Mouse (Mus musculus): ENCODE data around the gene Tet3.
A peak's percentile ranks its signal among the peaks of the same experiment; 100 is the strongest.

Gene Tet3

GRCm38 (mm10) chr6:83478628-83479027 is 19.7 kb upstream of the Tet3 start:
- no peak for DNase-seq (ENCODE audit: low spot score in 2 of 2)

GRCm38 (mm10) chr6:83478217-83478616 is 19.3 kb upstream of the Tet3 start:
- no peak for DNase-seq (ENCODE audit: low spot score in 2 of 2)

GRCm38 (mm10) chr6:83475431-83475830 is 16.5 kb upstream of the Tet3 start:
- no peak for DNase-seq (ENCODE audit: low spot score in 2 of 2)

GRCm38 (mm10) chr6:83473240-83473639 is 14.4 kb upstream of the Tet3 start:
- peak in 1 of 2 experiments; percentile 38 for DNase-seq (ENCODE audit: low spot score in 2 of 2)

GRCm38 (mm10) chr6:83471739-83472138 is 12.9 kb upstream of the Tet3 start:
- DNase-seq (ENCODE audit: low spot score in 2 of 2), result no peak

DNA sequence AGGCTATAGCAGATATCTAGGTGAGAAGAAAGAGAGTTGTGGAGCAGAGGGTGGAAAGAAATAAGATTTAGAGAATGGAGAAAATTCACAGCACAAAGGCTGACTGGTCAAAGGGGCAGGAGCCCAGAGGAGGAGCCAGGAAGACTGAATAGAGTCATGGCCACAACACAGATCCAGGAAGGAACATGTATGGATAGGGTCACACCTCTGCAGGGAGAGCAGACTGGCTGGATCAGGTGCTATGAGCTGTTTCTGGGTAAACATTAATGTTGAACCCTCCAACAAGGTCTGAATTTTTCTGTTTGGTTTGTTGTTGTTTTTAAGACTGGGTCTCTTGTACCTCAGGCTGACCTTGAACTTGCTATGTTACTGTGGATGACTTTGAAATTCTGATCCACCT is 5.1 kb upstream of the Tet3 start:
- no peak for DNase-seq (ENCODE audit: low spot score in 2 of 2)

- peak; percentile 46 to 56 for DNase-seq (ENCODE audit: low spot score in 2 of 2)
Measured at GRCm38 (mm10) chr6:83456984-83457810, 1.7 kb downstream of the Tet3 start.

- peak; percentile 72 to 75 for DNase-seq (ENCODE audit: low spot score in 2 of 2)
Measured at GRCm38 (mm10) chr6:83456131-83456983, 2.5 kb downstream of the Tet3 start.

GRCm38 (mm10) chr6:83455328-83456130 is 3.4 kb downstream of the Tet3 start:
- peak; percentile 39 to 47 for DNase-seq (ENCODE audit: low spot score in 2 of 2)

DNA sequence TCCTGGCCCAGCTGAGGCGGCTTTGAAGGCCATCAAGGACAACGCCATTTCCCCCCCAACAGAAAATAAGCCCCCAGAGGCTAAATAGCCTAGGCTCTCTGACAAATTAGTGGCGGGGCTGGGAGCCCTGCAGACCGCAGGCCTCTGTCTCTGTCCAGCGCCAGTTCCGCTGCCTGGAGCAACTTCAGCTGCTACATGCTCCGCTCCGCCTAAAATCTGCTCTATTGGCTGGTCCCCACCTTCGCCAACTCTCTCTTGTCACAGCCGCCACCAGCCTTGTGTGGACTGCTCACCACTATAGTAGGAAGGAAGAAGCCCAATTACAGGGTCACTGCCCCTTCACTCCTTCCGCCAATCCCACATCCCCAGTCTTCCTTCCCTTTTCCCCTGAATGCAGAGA is 5.2 kb downstream of the Tet3 start:
- peak; percentile 33 to 46 for DNase-seq (ENCODE audit: low spot score in 2 of 2)

GRCm38 (mm10) chr6:83450451-83451303 is 8.2 kb downstream of the Tet3 start:
- no peak for DNase-seq (ENCODE audit: low spot score in 2 of 2)

DNA sequence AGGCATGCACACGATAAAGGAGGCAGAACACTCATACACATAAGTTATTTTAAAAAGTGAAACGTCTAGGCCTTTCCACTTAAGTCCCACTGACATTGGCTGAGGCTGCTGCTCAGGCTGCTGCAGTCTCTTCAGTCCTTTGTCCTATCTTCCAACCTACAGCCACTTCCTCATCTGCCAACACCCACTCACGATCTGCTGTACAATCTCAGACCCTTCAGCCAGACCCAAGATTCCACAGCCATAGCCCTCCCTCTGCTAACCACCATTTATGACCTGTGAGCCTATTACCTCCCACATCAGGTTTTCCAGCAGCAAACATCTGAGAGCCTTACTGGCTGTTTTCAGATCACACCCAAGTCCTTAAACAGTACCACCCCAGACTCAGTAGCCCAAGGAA is 9.4 kb downstream of the Tet3 start:
- no peak for DNase-seq (ENCODE audit: low spot score in 2 of 2)

DNA sequence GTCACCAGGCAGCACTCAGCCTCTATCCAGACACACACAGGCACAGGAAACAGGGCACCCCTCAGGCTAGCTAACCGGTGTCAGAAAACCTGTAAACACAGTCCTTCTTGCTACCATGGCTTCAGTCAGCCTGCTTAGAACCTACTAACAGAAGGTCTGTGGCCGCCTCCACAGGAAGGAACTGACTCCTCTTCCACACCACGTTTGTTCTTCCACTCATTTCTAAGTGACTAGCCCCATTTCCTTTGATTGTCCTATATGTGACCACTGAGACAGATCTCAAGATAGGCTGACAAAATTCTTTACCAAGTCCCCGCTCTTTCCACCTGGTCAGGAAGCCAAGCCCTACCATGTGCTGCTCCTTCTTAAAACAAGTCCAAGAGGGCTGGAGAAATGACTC is 10.0 kb downstream of the Tet3 start:
- no peak for DNase-seq (ENCODE audit: low spot score in 2 of 2)

DNA sequence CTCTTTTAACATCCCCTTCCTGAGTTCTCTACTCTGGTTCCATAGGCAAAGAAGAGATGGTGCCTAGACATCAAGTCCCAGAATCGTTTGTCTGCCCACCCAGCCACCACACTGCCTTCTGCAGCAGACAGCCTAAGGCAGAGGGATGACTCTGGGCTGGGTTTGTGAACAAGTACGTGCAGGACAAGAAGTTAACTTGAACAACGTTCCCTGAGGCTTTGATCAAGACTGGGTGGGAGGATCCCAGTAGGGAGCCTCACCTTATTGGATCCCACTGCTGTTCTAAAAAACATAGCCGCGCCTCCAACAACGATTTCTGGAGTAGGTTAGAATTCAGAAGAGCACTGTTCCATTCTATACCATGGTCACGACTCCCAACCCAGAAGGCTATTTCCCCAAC is 11.9 kb downstream of the Tet3 start:
- DNase-seq (ENCODE audit: low spot score in 2 of 2), result no peak

- no peak for DNase-seq (ENCODE audit: low spot score in 2 of 2)
Measured at GRCm38 (mm10) chr6:83445796-83446195, 13.1 kb downstream of the Tet3 start.

- peak; percentile 85 to 90 for DNase-seq (ENCODE audit: low spot score in 2 of 2)
Measured at GRCm38 (mm10) chr6:83443441-83444340, 15.2 kb downstream of the Tet3 start.

- DNase-seq (ENCODE audit: low spot score in 2 of 2), result peak in 1 of 2 experiments; percentile 35
Measured at GRCm38 (mm10) chr6:83442639-83443038, 16.2 kb downstream of the Tet3 start.

- DNase-seq (ENCODE audit: low spot score in 2 of 2), result peak; percentile 92 to 93
Measured at GRCm38 (mm10) chr6:83441259-83442061, 17.4 kb downstream of the Tet3 start.
